Mouse (Mus musculus): ENCODE data around the gene Iqcd. TPM values are rescaled to one million over a fixed set of nuclear protein-coding genes. Genes with fewer than 3 reads are reported as not detected.

Gene Iqcd
- polyA plus RNA-seq, 1 experiment from 2014 or later = 1.8 TPM

- H3K4me3 ChIP-seq = no peak overlapping the region
- ATAC-seq (replicated peaks) = no peak
- no peak overlapping the region for H3K4me2 ChIP-seq
- WGBS = 82% methylated on average over 3 of the region's 3 CpGs
- no peaks in the 10 kb centered on the region for H3K36me3 ChIP-seq (replicated peaks)
- no peak overlapping the region for H3K27ac ChIP-seq
- H3K9ac ChIP-seq = no peak overlapping the region
- H3K27me3 ChIP-seq (replicated peaks) = peaks cover 17% of the 10 kb centered on the region
- H3K9me3 ChIP-seq = no peaks in the 10 kb centered on the region
- H3K4me1 ChIP-seq = peaks cover 9% of the 10 kb centered on the region
Measured at GRCm38 (mm10) chr5:120644227-120644626, 55.4 kb downstream of the Iqcd start.

- no peak overlapping the region for H3K4me3 ChIP-seq
- no peak overlapping the region for H3K27ac ChIP-seq
- H3K27me3 ChIP-seq (replicated peaks) = peaks cover 33% of the 10 kb centered on the region
- ATAC-seq (replicated peaks) = no peak
- H3K9ac ChIP-seq = no peak overlapping the region
- H3K4me1 ChIP-seq = peaks cover 13% of the 10 kb centered on the region
- no peaks in the 10 kb centered on the region for H3K36me3 ChIP-seq (replicated peaks)
- H3K9me3 ChIP-seq = no peaks in the 10 kb centered on the region
- no peak overlapping the region for H3K4me2 ChIP-seq
- 50% methylated on average over 6 of the region's 6 CpGs for WGBS
Measured at GRCm38 (mm10) chr5:120645851-120646250, 57.0 kb downstream of the Iqcd start.

GRCm38 (mm10) chr5:120647361-120647760, 58.5 kb downstream of the Iqcd start:
- Histone ChIP-seq H3K36me3 (replicated peaks) (no peaks in the 10 kb centered on the region), H3K4me2 (no peak overlapping the region), H3K4me3 (no peak overlapping the region), H3K9me3 (no peaks in the 10 kb centered on the region), H3K27ac (no peak overlapping the region), H3K27me3 (replicated peaks) (peaks cover 34% of the 10 kb centered on the region), H3K9ac (no peak overlapping the region), H3K4me1 (peaks cover 13% of the 10 kb centered on the region)
- WGBS = 88% methylated on average over 3 of the region's 4 CpGs
- ATAC-seq (replicated peaks) = no peak

- Histone ChIP-seq H3K4me1 (peaks cover 13% of the 10 kb centered on the region), H3K27me3 (replicated peaks) (peaks cover 34% of the 10 kb centered on the region), H3K27ac (no peak overlapping the region), H3K4me2 (no peak overlapping the region), H3K4me3 (no peak overlapping the region), H3K9me3 (no peaks in the 10 kb centered on the region), H3K36me3 (replicated peaks) (no peaks in the 10 kb centered on the region), H3K9ac (no peak overlapping the region)
- WGBS = 41% methylated on average over 12 of the region's 12 CpGs
- no peak for ATAC-seq (replicated peaks)
Measured at GRCm38 (mm10) chr5:120647814-120648491, 59.1 kb downstream of the Iqcd start.

- H3K4me3 ChIP-seq = peak within 1 kb of the TSS; percentile 27
- peaks cover 13% of the 10 kb centered on the region for H3K4me1 ChIP-seq
- peak within 1 kb of the TSS; percentile 52 for H3K4me2 ChIP-seq
- WGBS = under 1% methylated on average over 51 of the region's 53 CpGs
- peak within 1 kb of the TSS; percentile 22; the same call in 1 of the 2 replicates for H3K9ac ChIP-seq
- H3K36me3 ChIP-seq (replicated peaks) = no peaks in the 10 kb centered on the region
- H3K9me3 ChIP-seq = no peaks in the 10 kb centered on the region
- no peak within 1 kb of the TSS for H3K27ac ChIP-seq
- H3K27me3 ChIP-seq (replicated peaks) = peaks cover 34% of the 10 kb centered on the region
- peak; percentile 39; the same call in 1 of the 2 replicates for ATAC-seq (replicated peaks)
Measured at GRCm38 (mm10) chr5:120648569-120649373, 60.0 kb downstream of the Iqcd start, which contains the start of gene Rasal1. TSS of gene Rasal1 (plus strand) at chr5:120648812.

- H3K9ac ChIP-seq = no peak overlapping the region; the same call in 1 of the 2 replicates
- 4% methylated on average over 21 of the region's 21 CpGs for WGBS
- H3K4me3 ChIP-seq = peak overlapping the region; percentile 27
- H3K27me3 ChIP-seq (replicated peaks) = peaks cover 34% of the 10 kb centered on the region
- H3K4me2 ChIP-seq = peak overlapping the region; percentile 52
- H3K36me3 ChIP-seq (replicated peaks) = no peaks in the 10 kb centered on the region
- H3K4me1 ChIP-seq = peaks cover 13% of the 10 kb centered on the region
- H3K27ac ChIP-seq = no peak overlapping the region
- no peaks in the 10 kb centered on the region for H3K9me3 ChIP-seq
- ATAC-seq (replicated peaks) = peak; percentile 45; the same call in 1 of the 2 replicates
Measured at GRCm38 (mm10) chr5:120649374-120649933, 60.6 kb downstream of the Iqcd start.

- WGBS = 27% methylated on average over 13 of the region's 13 CpGs
- no peak overlapping the region for H3K9ac ChIP-seq
- no peaks in the 10 kb centered on the region for H3K9me3 ChIP-seq
- no peaks in the 10 kb centered on the region for H3K36me3 ChIP-seq (replicated peaks)
- H3K4me1 ChIP-seq = peaks cover 13% of the 10 kb centered on the region
- no peak for ATAC-seq (replicated peaks)
- no peak overlapping the region for H3K4me3 ChIP-seq
- H3K4me2 ChIP-seq = 0 out of 2 replicates have a peak overlapping the region, but pooled peaks have one; percentile 52
- H3K27ac ChIP-seq = no peak overlapping the region
- peaks cover 34% of the 10 kb centered on the region for H3K27me3 ChIP-seq (replicated peaks)
Measured at GRCm38 (mm10) chr5:120649938-120650337, 61.1 kb downstream of the Iqcd start.

- Histone ChIP-seq H3K9ac (no peak overlapping the region), H3K4me2 (no peak overlapping the region), H3K9me3 (no peaks in the 10 kb centered on the region), H3K27ac (no peak overlapping the region), H3K27me3 (replicated peaks) (peaks cover 34% of the 10 kb centered on the region), H3K36me3 (replicated peaks) (no peaks in the 10 kb centered on the region), H3K4me3 (no peak overlapping the region), H3K4me1 (peaks cover 13% of the 10 kb centered on the region)
- no peak for ATAC-seq (replicated peaks)
- WGBS = 87% methylated on average over 5 of the region's 5 CpGs
Measured at GRCm38 (mm10) chr5:120651230-120651629, 62.4 kb downstream of the Iqcd start.

GRCm38 (mm10) chr5:120652915-120653701, 64.3 kb downstream of the Iqcd start:
- Histone ChIP-seq H3K27me3 (replicated peaks) (peaks cover 29% of the 10 kb centered on the region), H3K9me3 (no peaks in the 10 kb centered on the region), H3K27ac (no peak overlapping the region), H3K4me3 (no peak overlapping the region), H3K9ac (no peak overlapping the region), H3K4me1 (peaks cover 19% of the 10 kb centered on the region), H3K36me3 (replicated peaks) (no peaks in the 10 kb centered on the region), H3K4me2 (no peak overlapping the region)
- no peak for ATAC-seq (replicated peaks)
- 86% methylated on average over 28 of the region's 28 CpGs for WGBS

- Histone ChIP-seq H3K36me3 (replicated peaks) (no peaks in the 10 kb centered on the region), H3K4me2 (no peak overlapping the region), H3K4me3 (no peak overlapping the region), H3K27me3 (replicated peaks) (peaks cover 21% of the 10 kb centered on the region), H3K9ac (no peak overlapping the region), H3K27ac (no peak overlapping the region), H3K9me3 (no peaks in the 10 kb centered on the region), H3K4me1 (peaks cover 17% of the 10 kb centered on the region)
- no peak for ATAC-seq (replicated peaks)
- 92% methylated on average over 2 of the region's 2 CpGs for WGBS
Measured at GRCm38 (mm10) chr5:120653873-120654272, 65.1 kb downstream of the Iqcd start.

- Histone ChIP-seq H3K27me3 (replicated peaks) (no peaks in the 10 kb centered on the region), H3K36me3 (replicated peaks) (no peaks in the 10 kb centered on the region), H3K27ac (no peak overlapping the region), H3K4me3 (no peak overlapping the region), H3K9ac (no peak overlapping the region), H3K4me1 (peaks cover 15% of the 10 kb centered on the region), H3K4me2 (no peak overlapping the region), H3K9me3 (no peaks in the 10 kb centered on the region)
- no peak for ATAC-seq (replicated peaks)
- 88% methylated on average over 12 of the region's 12 CpGs for WGBS
Measured at GRCm38 (mm10) chr5:120656281-120656751, 67.5 kb downstream of the Iqcd start.
